Mouse (Mus musculus): ENCODE measurements around the gene Cped1. TPM values are rescaled to one million over a fixed set of nuclear protein-coding genes. Genes with fewer than 3 reads are reported as not detected.

Gene Cped1
- total RNA-seq, 2 experiments from 2014 or later: 2.2 to 3.1 TPM

DNA sequence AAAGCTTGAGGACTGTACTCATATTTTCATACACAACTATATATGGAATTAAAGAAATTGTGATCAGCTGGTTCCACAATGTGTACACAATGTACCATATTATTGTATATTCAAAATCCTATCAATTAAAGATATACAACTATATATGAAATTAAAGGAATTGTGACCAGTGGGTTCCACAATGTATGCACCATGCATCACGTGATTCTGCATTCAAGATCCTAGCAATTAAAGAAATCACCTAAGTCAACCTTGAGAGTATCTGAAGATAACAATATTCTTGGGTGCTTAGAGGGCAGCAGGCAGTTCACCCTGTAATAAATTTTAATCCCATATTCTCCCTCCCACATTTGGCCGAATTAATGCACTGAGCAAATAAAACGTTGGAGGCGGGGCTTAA is 280.3 kb downstream of the Cped1 start:
- intact Hi-C loops (cut with DNase I): no loop called here
- no peak for DNase-seq (ENCODE audit: low spot score in 2 of 2)

- no peak for DNase-seq (ENCODE audit: low spot score in 2 of 2)
- intact Hi-C loops (cut with DNase I): no loop called here
Observed at GRCm38 (mm10) chr6:22267807-22268667, 282.3 kb downstream of the Cped1 start.

GRCm38 (mm10) chr6:22268677-22269076 is 283.0 kb downstream of the Cped1 start:
- DNase-seq (ENCODE audit: low spot score in 2 of 2): no peak
- intact Hi-C loops (cut with DNase I): no loop called here

GRCm38 (mm10) chr6:22269840-22270521 is 284.3 kb downstream of the Cped1 start:
- intact Hi-C loops (cut with DNase I): no loop called here
- DNase-seq (ENCODE audit: low spot score in 2 of 2): no peak

- intact Hi-C loops (cut with DNase I): no loop called here
- DNase-seq (ENCODE audit: low spot score in 2 of 2): no peak
Observed at GRCm38 (mm10) chr6:22277941-22278340, 292.2 kb downstream of the Cped1 start.

DNA sequence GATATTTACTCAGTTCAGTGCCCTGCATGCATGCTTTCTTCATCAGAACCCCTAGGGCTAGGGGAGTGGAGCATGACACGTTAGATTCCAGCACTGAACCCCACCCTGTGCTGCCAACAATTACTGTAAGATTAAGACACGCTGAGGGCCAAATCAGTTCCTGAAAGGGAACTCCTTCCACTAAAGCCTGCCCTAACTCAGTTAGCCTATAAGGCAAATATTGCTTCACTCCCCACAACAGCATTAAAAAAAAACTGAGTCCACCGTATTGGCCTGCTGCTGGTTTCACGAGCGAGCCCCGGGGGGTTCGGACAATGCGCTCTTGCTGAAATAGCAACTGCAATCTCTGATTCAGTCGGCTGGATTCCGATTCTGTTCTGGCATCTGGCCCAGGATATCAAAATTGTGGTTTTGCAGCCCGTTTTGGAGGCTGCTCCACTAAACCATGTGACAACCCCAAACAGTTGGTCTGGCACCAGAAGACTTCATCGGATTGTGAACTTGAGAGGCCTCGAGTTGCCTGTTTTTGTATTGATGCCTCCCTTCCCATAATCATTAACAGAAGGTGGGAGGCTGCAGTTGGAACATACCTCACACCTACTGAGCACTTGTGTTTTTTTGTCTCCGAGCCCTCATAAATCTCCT is 294.6 kb downstream of the Cped1 start:
- DNase-seq (ENCODE audit: low spot score in 2 of 2): peak; percentile 37 to 48
- intact Hi-C loops (cut with DNase I): no loop called here

DNA sequence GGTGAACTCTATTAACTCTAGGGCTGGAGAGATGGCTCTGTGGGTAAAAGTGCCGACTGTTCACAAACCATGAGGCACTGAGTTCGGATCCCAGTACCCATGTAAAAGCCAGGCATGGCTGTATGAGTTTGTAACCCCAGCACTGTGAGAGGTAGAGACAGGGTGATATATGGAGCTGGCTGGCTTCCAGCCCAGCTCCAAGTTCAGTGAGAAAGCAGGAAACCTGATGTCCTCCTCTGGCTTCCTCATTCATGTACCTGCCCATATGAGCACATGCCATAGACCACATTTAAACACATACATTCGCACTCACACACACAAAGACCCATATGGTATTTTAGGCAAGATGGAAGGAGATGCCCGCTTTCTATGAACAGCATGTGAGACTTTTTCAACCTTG is 296.7 kb downstream of the Cped1 start:
- DNase-seq (ENCODE audit: low spot score in 2 of 2): no peak
- intact Hi-C loops (cut with DNase I): no loop called here

- peak; percentile 21 to 36 for DNase-seq (ENCODE audit: low spot score in 2 of 2)
Observed at GRCm38 (mm10) chr6:22288004-22288736, 302.5 kb downstream of the Cped1 start, which contains the start of gene Wnt16. TSS of gene Wnt16 (plus strand) at chr6:22288227.

GRCm38 (mm10) chr6:22288737-22289460 is 303.2 kb downstream of the Cped1 start:
- peak in 1 of 2 experiments; percentile 41 for DNase-seq (ENCODE audit: low spot score in 2 of 2)
- intact Hi-C loops (cut with DNase I): no loop called here

More at GRCm38 (mm10) chr6:22288004-22288736, 302.5 kb downstream of the Cped1 start, which contains the start of gene Wnt16:
- intact Hi-C loops (cut with DNase I): no loop called here

- DNase-seq (ENCODE audit: low spot score in 2 of 2): no peak
- intact Hi-C loops (cut with DNase I): loop anchor here (5.0 to 10.0 kb wide), 2 partner anchors 167 to 955 kb away; partner anchors contain the start of gene Fezf1
Observed at GRCm38 (mm10) chr6:22289461-22290021, 303.8 kb downstream of the Cped1 start.

GRCm38 (mm10) chr6:22290790-22291189 is 305.1 kb downstream of the Cped1 start:
- DNase-seq (ENCODE audit: low spot score in 2 of 2): no peak
- intact Hi-C loops (cut with DNase I): loop anchor here (5.0 to 10.0 kb wide), 2 partner anchors 168 to 954 kb away; partner anchors contain the start of gene Fezf1

GRCm38 (mm10) chr6:22292056-22292455 is 306.3 kb downstream of the Cped1 start:
- DNase-seq (ENCODE audit: low spot score in 2 of 2): no peak
- intact Hi-C loops (cut with DNase I): loop anchor here (5.0 to 10.0 kb wide), 2 partner anchors 170 to 953 kb away; partner anchors contain the start of gene Fezf1

DNA sequence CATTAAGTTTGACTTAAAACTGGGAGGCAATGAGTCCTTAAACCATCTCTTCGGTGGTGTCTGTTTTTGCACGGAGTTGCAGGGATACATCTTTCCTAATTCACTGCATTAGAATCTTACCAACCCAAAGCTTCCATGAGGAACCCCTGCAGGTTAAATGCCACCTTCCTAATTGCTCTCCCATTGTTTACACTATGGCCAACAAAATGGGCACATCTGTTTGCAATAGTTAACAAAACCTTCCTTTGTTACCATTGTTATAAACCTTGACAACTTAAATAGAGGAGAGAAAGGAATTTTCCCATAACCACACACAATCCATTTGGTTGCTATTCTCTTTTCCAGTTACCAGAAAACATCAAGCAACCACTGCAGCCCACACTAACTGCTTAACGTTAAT is 308.2 kb downstream of the Cped1 start:
- no peak for DNase-seq (ENCODE audit: low spot score in 2 of 2)
- intact Hi-C loops (cut with DNase I): loop anchor here (5.0 to 10.0 kb wide), 2 partner anchors 172 to 951 kb away; partner anchors contain the start of gene Fezf1

DNA sequence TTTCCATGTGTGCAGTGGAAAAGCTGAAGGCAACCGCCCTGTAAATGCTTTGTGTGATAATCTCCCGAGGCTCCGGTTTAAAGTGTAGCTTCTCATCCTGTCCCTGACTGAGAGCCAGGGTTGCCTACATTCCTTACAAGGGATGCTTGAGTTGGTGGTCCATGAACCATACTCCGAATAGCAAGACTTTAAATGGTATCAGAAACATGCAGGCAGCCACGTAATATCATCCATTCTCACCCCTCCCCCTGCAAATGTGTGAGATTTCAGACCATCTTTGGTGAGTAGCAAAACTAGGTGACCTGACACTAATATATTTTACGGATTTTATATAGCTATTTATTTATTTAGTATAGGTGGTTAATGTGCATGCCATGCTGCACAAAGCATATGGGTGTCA is 311.3 kb downstream of the Cped1 start:
- intact Hi-C loops (cut with DNase I): loop anchor here (10.0 kb wide), 1 partner anchor 948 kb away; the partner anchor contains the start of gene Fezf1
- DNase-seq (ENCODE audit: low spot score in 2 of 2): no peak

- intact Hi-C loops (cut with DNase I): loop anchor here (10.0 kb wide), 1 partner anchor 947 kb away; the partner anchor contains the start of gene Fezf1
- no peak for DNase-seq (ENCODE audit: low spot score in 2 of 2)
Observed at GRCm38 (mm10) chr6:22298059-22298458, 312.3 kb downstream of the Cped1 start.
